Mouse (Mus musculus): ENCODE results near the gene 9130008F23Rik. TPM values are rescaled to one million over a fixed set of nuclear protein-coding genes. Genes with fewer than 3 reads are reported as not detected.

9130008F23Rik gene
- 1 to 10 TPM in 1 of 2 experiments, under 1 TPM in 1; 0.50 to 1.4 TPM for polyA plus RNA-seq (2012; fragmentation: generic; extraction: Trizol)

GRCm38 (mm10) chr17:40879924-40880691, at the start of gene 9130008F23Rik:
Gene 9130008F23Rik, minus strand, starts transcription at chr17:40880559.

GRCm38 (mm10) chr17:40914250-40914649, 33.9 kb upstream of the 9130008F23Rik start, which contains the start of gene Glyatl3:
Gene Glyatl3, minus strand, starts transcription at chr17:40914350.

Other genes with a start within 250 kb of the 9130008F23Rik start
- gene Esp3, start 248.5 kb downstream of the 9130008F23Rik start, polyA plus RNA-seq (2012; fragmentation: generic; extraction: Trizol), result not detected
- gene Esp1, start 153.4 kb downstream of the 9130008F23Rik start, polyA plus RNA-seq (2012; fragmentation: generic; extraction: Trizol), result not detected
- not detected for gene Crisp2, start 73.6 kb downstream of the 9130008F23Rik start, polyA plus RNA-seq (2012; fragmentation: generic; extraction: Trizol)
- gene Rhag, start 69.4 kb downstream of the 9130008F23Rik start, polyA plus RNA-seq (2012; fragmentation: generic; extraction: Trizol), result under 1 TPM in 1 of 2 experiments, not detected in 1; 0.04 TPM
- gene Glyatl3, start 33.8 kb upstream of the 9130008F23Rik start, polyA plus RNA-seq (2012; fragmentation: generic; extraction: Trizol), result not detected
- 10 to 100 TPM in 1 of 2 experiments, under 1 TPM in 1; 0.76 to 10.7 TPM for gene Mut, start 54.1 kb upstream of the 9130008F23Rik start, polyA plus RNA-seq (2012; fragmentation: generic; extraction: Trizol)
- gene Cenpq, start 54.5 kb upstream of the 9130008F23Rik start, polyA plus RNA-seq (2012; fragmentation: generic; extraction: Trizol), result 1 to 10 TPM in 1 of 2 experiments, under 1 TPM in 1; 0.37 to 3.3 TPM

Data from C3H10T1/2 (cell line).